Mouse (Mus musculus) heart, adult 11 months (tissue): ENCODE results near the gene 9630041A04Rik.

Source experiments
- DNase-seq: peaks from one replicate; pipeline ENCODE4 v3.0.0; 2022

Gene 9630041A04Rik

GRCm38 (mm10) chr9:101922846-101923245 lies 61.2 kb downstream of the 9630041A04Rik start:
- peak; percentile 93 for DNase-seq

- DNase-seq = no peak
Observed at GRCm38 (mm10) chr9:101924829-101925228, 63.2 kb downstream of the 9630041A04Rik start.

GRCm38 (mm10) chr9:101933946-101934573 lies 72.4 kb downstream of the 9630041A04Rik start:
- no peak for DNase-seq

- no peak for DNase-seq
Observed at GRCm38 (mm10) chr9:101934887-101935286, 73.2 kb downstream of the 9630041A04Rik start.

GRCm38 (mm10) chr9:101938066-101938465 lies 76.4 kb downstream of the 9630041A04Rik start:
- DNase-seq = peak; percentile 82

- peak; percentile 89 for DNase-seq
Observed at GRCm38 (mm10) chr9:101939006-101939405, 77.4 kb downstream of the 9630041A04Rik start.

- DNase-seq = peak; percentile 71
Observed at GRCm38 (mm10) chr9:101940182-101940581, 78.5 kb downstream of the 9630041A04Rik start.

GRCm38 (mm10) chr9:101942058-101942669 lies 80.5 kb downstream of the 9630041A04Rik start:
- peak; percentile 71 for DNase-seq

GRCm38 (mm10) chr9:101945326-101945725 lies 83.7 kb downstream of the 9630041A04Rik start:
- DNase-seq = peak; percentile 65

GRCm38 (mm10) chr9:101945814-101946213 lies 84.2 kb downstream of the 9630041A04Rik start:
- no peak for DNase-seq

- peak; percentile 60 for DNase-seq
Observed at GRCm38 (mm10) chr9:101950101-101950500, 88.5 kb downstream of the 9630041A04Rik start.

GRCm38 (mm10) chr9:101954529-101954928 lies 92.9 kb downstream of the 9630041A04Rik start:
- DNase-seq = peak; percentile 71

GRCm38 (mm10) chr9:101956228-101956627 lies 94.6 kb downstream of the 9630041A04Rik start:
- peak; percentile 84 for DNase-seq

- DNase-seq = peak; percentile 90
Observed at GRCm38 (mm10) chr9:101971806-101972205, 110.2 kb downstream of the 9630041A04Rik start.

- no peak for DNase-seq
Observed at GRCm38 (mm10) chr9:101972314-101972713, 110.7 kb downstream of the 9630041A04Rik start.

- no peak for DNase-seq
Observed at GRCm38 (mm10) chr9:101976884-101977465, 115.3 kb downstream of the 9630041A04Rik start.

- DNase-seq = no peak
Observed at GRCm38 (mm10) chr9:101981161-101981560, 119.5 kb downstream of the 9630041A04Rik start.

- DNase-seq = no peak
Observed at GRCm38 (mm10) chr9:101982378-101982777, 120.7 kb downstream of the 9630041A04Rik start.

- no peak for DNase-seq
Observed at GRCm38 (mm10) chr9:101986910-101987309, 125.3 kb downstream of the 9630041A04Rik start.

- DNase-seq = no peak
Observed at GRCm38 (mm10) chr9:101990032-101990431, 128.4 kb downstream of the 9630041A04Rik start.

- DNase-seq = no peak
Observed at GRCm38 (mm10) chr9:101990836-101991235, 129.2 kb downstream of the 9630041A04Rik start.
